Comparison of ENCODE assay signal across 8 mouse cellular contexts in the genomic region with DNA sequence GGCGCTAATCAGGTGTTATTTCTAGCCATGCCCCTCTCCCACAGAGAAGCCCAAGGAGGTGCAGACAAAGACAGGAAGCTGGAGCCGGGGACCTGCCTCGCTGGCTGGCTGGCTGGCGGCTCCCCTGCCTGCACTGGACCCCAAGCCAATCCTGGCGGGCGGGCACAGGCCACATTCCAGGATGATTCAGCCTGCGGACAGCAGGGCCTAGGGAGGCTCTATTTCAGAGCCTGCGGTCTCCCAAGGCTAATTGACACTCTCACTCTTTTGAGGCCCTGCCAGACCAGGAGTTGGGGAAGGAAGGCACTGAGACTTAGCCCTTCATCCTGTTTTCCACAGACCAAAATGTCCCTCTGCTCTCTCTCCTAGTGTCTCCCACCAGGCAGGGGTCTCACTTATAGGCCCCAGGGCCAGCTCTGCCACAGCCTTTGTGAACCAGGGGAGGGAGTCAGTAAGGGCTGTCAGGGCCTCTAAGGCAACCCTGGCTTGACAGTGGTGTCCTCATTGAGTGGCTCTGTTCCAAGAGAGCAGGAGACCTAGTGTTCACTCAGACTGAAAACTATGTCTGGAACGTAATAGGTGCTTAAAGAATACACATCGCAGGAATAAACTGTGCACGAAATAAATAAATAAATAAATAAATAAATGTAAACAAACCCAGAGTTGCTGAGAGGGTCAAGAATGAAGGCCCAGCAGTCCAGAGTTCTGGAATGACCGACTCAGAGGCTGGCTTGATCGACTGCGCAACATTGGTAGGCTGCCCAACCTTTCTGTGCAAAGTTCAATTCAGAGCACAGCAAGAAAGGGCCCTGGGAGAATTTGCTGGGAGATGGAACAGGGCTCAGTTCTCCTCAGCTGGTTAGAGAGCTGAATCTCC. TPM values are rescaled to one million over a fixed set of nuclear protein-coding genes. Genes with fewer than 3 reads are reported as not detected.
DNase-seq lines count a peak whose midpoint lies in the region; ATAC-seq lines count a peak whose summit lies in the region.

No protein-coding gene starts in this region.

- peak; percentile 26 for DNase-seq in cerebellum, adult 8-10 months
- DNase-seq in cerebellum, postnatal 4 days (ENCODE audit: low spot score in 2 of 2): no peak
- peak; percentile 97 for DNase-seq in adipocyte (ENCODE audit: low spot score)
- DNase-seq in fibroblast of lung, adult 2 months (ENCODE audit: low read depth): peak; percentile 76
- peak; percentile 82 for DNase-seq in kidney, adult 9 months
- DNase-seq in skeletal muscle tissue, adult 2 months (ENCODE audit: low read depth, low spot score): peak; percentile 48
- DNase-seq in frontal cortex, postnatal 25 days (ENCODE audit: low spot score in 2 of 2): no peak

- no peak for ATAC-seq in erythroid progenitor cell, adult 5-6 weeks (replicated peaks; ENCODE audit: low FRiP score, poor library complexity, severe bottlenecking)

RNA-seq across cellular contexts. Expression of gene Ptgis, which starts 8.0 kb away (rescaled TPM):
- not detected in 2 replicates for total RNA-seq in erythroid progenitor cell, adult 5-6 weeks (2015; ENCODE audit: low replicate concordance)
- not detected in 2 replicates for total RNA-seq in erythroid progenitor cell, adult 5-6 weeks (2017; ENCODE audit: low replicate concordance)

RNA-seq across cellular contexts. Expression of gene Kcnb1, which starts 42.4 kb away (rescaled TPM):
- total RNA-seq in erythroid progenitor cell, adult 5-6 weeks (2015; ENCODE audit: low replicate concordance): not detected in 2 replicates
- not detected in 2 replicates for total RNA-seq in erythroid progenitor cell, adult 5-6 weeks (2017; ENCODE audit: low replicate concordance)

Comparison
In these comparisons a context has a peak if more than half of its experiments do, and no peak if none do; other contexts are left out.
1. DNase-seq: peak in cerebellum, adult 8-10 months (single experiment), adipocyte (single experiment), fibroblast of lung, adult 2 months (single experiment), kidney, adult 9 months (single experiment) and skeletal muscle tissue, adult 2 months (single experiment); none in cerebellum, postnatal 4 days (0 of 2) and frontal cortex, postnatal 25 days (0 of 2).